Mouse (Mus musculus): ENCODE measurements around the gene Brf1. TPM values are rescaled to one million over a fixed set of nuclear protein-coding genes. Genes with fewer than 3 reads are reported as not detected.

Brf1 gene
- total RNA-seq, 2 experiments from 2014 or later: 21.4 to 26.4 TPM

GRCm38 (mm10) chr12:113017429-113017984 lies 17.0 kb upstream of the Brf1 start:
- peak in 1 of 2 experiments; percentile 31 for DNase-seq

- DNase-seq: no peak
Observed at GRCm38 (mm10) chr12:113016976-113017375, 16.5 kb upstream of the Brf1 start.

GRCm38 (mm10) chr12:113015956-113016355 lies 15.5 kb upstream of the Brf1 start:
- DNase-seq: no peak

GRCm38 (mm10) chr12:113014561-113015556 lies 14.4 kb upstream of the Brf1 start:
- peak; percentile 65 to 66 for DNase-seq

GRCm38 (mm10) chr12:113013604-113014558 lies 13.4 kb upstream of the Brf1 start, which contains the start of gene Pacs2:
Gene Pacs2 (plus strand): TSS chr12:113014508.
- DNase-seq: peak; percentile 94 to 96

GRCm38 (mm10) chr12:113013021-113013491 lies 12.6 kb upstream of the Brf1 start:
- DNase-seq: peak in 1 of 2 experiments; percentile 55

GRCm38 (mm10) chr12:113012443-113012842 lies 11.9 kb upstream of the Brf1 start:
- DNase-seq: no peak

- DNase-seq: peak in 1 of 2 experiments; percentile 44
Observed at GRCm38 (mm10) chr12:113011702-113012360, 11.3 kb upstream of the Brf1 start.

GRCm38 (mm10) chr12:113004993-113005392 lies 4.5 kb upstream of the Brf1 start:
- DNase-seq: peak; percentile 74 to 75

- no peak for DNase-seq
Observed at GRCm38 (mm10) chr12:113004011-113004410, 3.5 kb upstream of the Brf1 start.

- DNase-seq: no peak
Observed at GRCm38 (mm10) chr12:113002667-113003066, 2.2 kb upstream of the Brf1 start.

GRCm38 (mm10) chr12:113001133-113001474 lies 600 bp upstream of the Brf1 start:
- no peak for DNase-seq

GRCm38 (mm10) chr12:112999569-113000293 lies 773 bp downstream of the Brf1 start:
- DNase-seq: no peak

- DNase-seq: no peak
Observed at GRCm38 (mm10) chr12:112994153-112994552, 6.4 kb downstream of the Brf1 start.

GRCm38 (mm10) chr12:112991444-112991843 lies 9.1 kb downstream of the Brf1 start:
- no peak for DNase-seq

- no peak for DNase-seq
Observed at GRCm38 (mm10) chr12:112990706-112991405, 9.6 kb downstream of the Brf1 start.

GRCm38 (mm10) chr12:112987877-112988276 lies 12.6 kb downstream of the Brf1 start:
- DNase-seq: peak; percentile 27 to 69

GRCm38 (mm10) chr12:112985346-112985745 lies 15.2 kb downstream of the Brf1 start:
- DNase-seq: no peak

- DNase-seq: no peak
Observed at GRCm38 (mm10) chr12:112982031-112982430, 18.5 kb downstream of the Brf1 start.

GRCm38 (mm10) chr12:112977156-112977555 lies 23.3 kb downstream of the Brf1 start:
- no peak for DNase-seq
